Mouse (Mus musculus) stomach, postnatal 0 days (tissue): Measurements from ENCODE around the gene Susd6. TPM values are rescaled to one million over a fixed set of nuclear protein-coding genes. Genes with fewer than 3 reads are reported as not detected.

ENCODE experiments used
- ATAC-seq: fragments of 200-750 bp; cut with Nextera tagmentation; 2 replicates; pipeline ENCODE4 v1.8.0; 2017; ENCODE audit not compliant: low FRiP score, low TSS enrichment
- DNase-seq: peaks from one replicate; pipeline ENCODE4 v3.0.0-alpha.2; 2016; ENCODE audit warnings: low spot score
- H3K27ac ChIP-seq: fragments of 300-500 bp; sonication (generic); replicated peaks from 2 replicates; pipeline ENCODE4 v1.5.1; 2014; ENCODE audit warnings: mild to moderate bottlenecking, control low read depth
- H3K27me3 ChIP-seq: fragments of 300-500 bp; sonication (generic); 2 replicates; pipeline ENCODE4 v1.6.1; 2014; ENCODE audit warnings: low read length; ENCODE audit not compliant: control insufficient read depth, insufficient read depth
- H3K36me3 ChIP-seq: fragments of 300-500 bp; sonication (generic); 2 replicates; pipeline ENCODE4 v1.6.1; 2014; ENCODE audit warnings: low read length, mixed read lengths; ENCODE audit not compliant: control insufficient read depth, insufficient read depth
- H3K4me1 ChIP-seq: fragments of 300-500 bp; sonication (generic); replicated peaks from 2 replicates; pipeline ENCODE4 v1.6.1; 2014; ENCODE audit warnings: antibody characterized with exemption; ENCODE audit not compliant: control insufficient read depth, insufficient read depth
- H3K4me2 ChIP-seq: fragments of 300-500 bp; sonication (generic); replicated peaks from 2 replicates; pipeline ENCODE4 v1.6.1; 2014; ENCODE audit warnings: low read depth, mild to moderate bottlenecking, control low read depth, moderate library complexity
- H3K4me3 ChIP-seq: fragments of 300-500 bp; sonication (generic); 2 replicates; pipeline ENCODE4 v1.5.1; 2014; ENCODE audit warnings: low read depth, low read length, control low read depth
- H3K9ac ChIP-seq: fragments of 300-500 bp; sonication (generic); 2 replicates; pipeline ENCODE4 v1.6.1; 2014; ENCODE audit warnings: mild to moderate bottlenecking, low read length, control low read depth, mixed read lengths
- H3K9me3 ChIP-seq: fragments of 300-500 bp; sonication (generic); 2 replicates; pipeline ENCODE4 v1.6.1; 2016; ENCODE audit warnings: low read length; ENCODE audit not compliant: control insufficient read depth
- CTCF ChIP-seq: IDR thresholded peaks from 2 replicates; pipeline ENCODE4 v1.5.1; 2016; ENCODE audit warnings: antibody characterized with exemption, low read depth, mild to moderate bottlenecking, moderate library complexity
- EP300 ChIP-seq: optimal IDR thresholded peaks from 2 replicates; pipeline ENCODE3; 2016; ENCODE audit warnings: antibody characterized with exemption
- WGBS: fragments of 180-500 bp; shearing (Covaris S2); extraction: QIAGEN DNeasy Blood & Tissue Kit; methylation state at CpG from one replicate; pipeline ENCODE4 v1.1.7; 2014; 5-methylcytosine and 5-hydroxymethylcytosine counted together
- polyA plus RNA-seq: library from polyadenylated mRNA; unstranded; fragments of >200 nt; fragmentation: Nextera tagmentation; extraction: Ambion mirVana; gene quantifications from 2 replicates; pipeline ENCODE4 v1.2.1, GENCODE M21; 2015

Gene Susd6
- polyA plus RNA-seq, 1 experiment from 2014 or later: 12.3 TPM

DNA sequence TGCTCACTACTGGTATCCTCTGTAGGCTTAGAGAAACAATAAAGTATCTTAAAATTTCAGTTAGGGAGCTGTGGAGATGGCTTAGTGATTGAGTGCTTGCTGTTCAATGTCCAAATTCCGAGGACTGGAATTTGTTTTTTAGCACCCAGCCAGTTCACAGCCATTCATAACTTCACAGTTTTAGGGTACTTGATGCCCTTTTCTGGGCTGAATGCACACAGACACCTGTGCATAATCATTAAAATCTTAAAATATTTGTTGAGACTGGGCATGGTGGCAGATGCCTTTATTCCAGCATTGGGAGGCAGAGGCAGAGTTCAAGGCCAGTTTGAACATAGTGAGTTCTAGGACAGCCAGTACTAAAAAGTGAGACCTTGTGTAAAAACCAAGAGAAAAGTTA is 3.2 kb downstream of the Susd6 start:
- no peaks in the 10 kb centered on the region for H3K36me3 ChIP-seq
- H3K4me3 ChIP-seq: no peak overlapping the region
- no peak overlapping the region for H3K4me2 ChIP-seq
- ATAC-seq (no peak), DNase-seq (no peak)
- no peak overlapping the region for H3K27ac ChIP-seq
- H3K9me3 ChIP-seq: no peaks in the 10 kb centered on the region
- TF ChIP-seq EP300 (no peak), CTCF (no peak)
- no peak overlapping the region for H3K9ac ChIP-seq
- WGBS: 74% methylated on average over 1 of the region's 1 CpGs
- no peaks in the 10 kb centered on the region for H3K27me3 ChIP-seq
- peaks cover 3% of the 10 kb centered on the region; the same call in 1 of the 2 replicates for H3K4me1 ChIP-seq

DNA sequence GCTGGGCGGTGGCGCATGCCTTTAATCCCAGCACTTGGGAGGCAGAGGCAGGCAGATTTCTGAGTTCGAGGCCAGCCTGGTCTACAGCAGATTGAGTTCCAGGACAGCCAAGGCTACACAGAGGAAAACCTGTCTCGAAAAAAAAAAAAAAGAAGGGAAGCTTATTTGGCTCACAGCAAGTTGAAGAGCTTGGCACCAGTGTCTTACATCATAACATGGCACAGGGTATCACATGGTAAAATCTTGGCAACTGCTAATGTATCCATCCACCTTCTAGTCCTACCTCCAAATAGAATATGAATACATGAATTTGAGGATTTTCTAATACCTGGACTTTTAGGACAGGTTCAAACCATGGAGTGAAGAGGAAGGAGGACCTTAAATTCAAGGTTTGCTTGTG is 4.2 kb downstream of the Susd6 start:
- H3K27me3 ChIP-seq: no peaks in the 10 kb centered on the region
- DNase-seq (no peak), ATAC-seq (no peak)
- TF ChIP-seq EP300 (no peak), CTCF (no peak)
- H3K27ac ChIP-seq: no peak overlapping the region
- no peaks in the 10 kb centered on the region for H3K9me3 ChIP-seq
- no peak overlapping the region for H3K9ac ChIP-seq
- H3K4me1 ChIP-seq: peaks cover 3% of the 10 kb centered on the region; the same call in 1 of the 2 replicates
- H3K4me3 ChIP-seq: no peak overlapping the region
- 94% methylated on average over 4 of the region's 4 CpGs for WGBS
- no peak overlapping the region for H3K4me2 ChIP-seq
- no peaks in the 10 kb centered on the region for H3K36me3 ChIP-seq

- no peak for DNase-seq
- Histone ChIP-seq H3K27ac (no peak overlapping the region), H3K4me3 (no peak overlapping the region), H3K9ac (no peak overlapping the region), H3K36me3 (no peaks in the 10 kb centered on the region), H3K4me1 (no peaks in the 10 kb centered on the region), H3K9me3 (no peaks in the 10 kb centered on the region), H3K27me3 (no peaks in the 10 kb centered on the region), H3K4me2 (no peak overlapping the region)
- TF ChIP-seq CTCF (no peak), EP300 (no peak)
- ATAC-seq: no peak
- 57% methylated on average over 2 of the region's 2 CpGs for WGBS
Measured at GRCm38 (mm10) chr12:80794935-80795785, 4.8 kb downstream of the Susd6 start.

GRCm38 (mm10) chr12:80798271-80798670 is 8.0 kb downstream of the Susd6 start:
- no peak for TF ChIP-seq CTCF
- TF ChIP-seq EP300: no peak

GRCm38 (mm10) chr12:80800156-80800555 is 9.8 kb downstream of the Susd6 start:
- ATAC-seq: no peak
- 93% methylated on average over 3 of the region's 3 CpGs for WGBS

More at GRCm38 (mm10) chr12:80798271-80798670, 8.0 kb downstream of the Susd6 start:
- Histone ChIP-seq H3K27me3 (no peaks in the 10 kb centered on the region), H3K4me3 (no peak overlapping the region), H3K36me3 (no peaks in the 10 kb centered on the region), H3K27ac (no peak overlapping the region), H3K4me1 (no peaks in the 10 kb centered on the region), H3K9ac (no peak overlapping the region), H3K9me3 (no peaks in the 10 kb centered on the region), H3K4me2 (no peak overlapping the region)
- no peak for DNase-seq
- ATAC-seq: no peak

DNA sequence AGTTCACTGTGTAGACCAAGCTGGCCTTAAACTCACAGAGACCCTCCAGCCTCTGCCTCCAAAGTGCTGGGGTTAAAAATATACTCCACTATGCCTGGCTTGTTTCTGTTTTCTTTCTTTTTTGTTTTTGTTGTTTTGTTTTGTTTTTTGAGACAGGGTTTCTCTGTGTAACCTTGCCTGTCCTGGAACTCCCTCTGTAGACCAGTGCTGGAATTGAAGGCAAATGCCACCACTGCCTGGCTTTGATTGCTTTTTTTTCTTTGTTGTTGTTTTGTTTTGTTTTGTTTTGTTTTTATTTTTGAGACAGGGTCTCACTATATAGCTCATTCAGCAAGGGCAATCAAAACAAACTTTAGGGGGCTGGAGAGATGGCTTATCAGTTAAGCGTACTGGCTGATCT is 11.1 kb downstream of the Susd6 start:
- ATAC-seq (no peak), DNase-seq (no peak)
- Histone ChIP-seq H3K4me2 (no peak overlapping the region), H3K36me3 (no peaks in the 10 kb centered on the region), H3K9ac (no peak overlapping the region), H3K27me3 (no peaks in the 10 kb centered on the region), H3K27ac (no peak overlapping the region), H3K9me3 (no peaks in the 10 kb centered on the region), H3K4me1 (no peaks in the 10 kb centered on the region), H3K4me3 (no peak overlapping the region)
- 100% methylated on average over 1 of the region's 1 CpGs for WGBS
- TF ChIP-seq CTCF: peak; percentile 40
- TF ChIP-seq EP300: no peak

More at GRCm38 (mm10) chr12:80800156-80800555, 9.8 kb downstream of the Susd6 start:
- DNase-seq: no peak
- Histone ChIP-seq H3K9me3 (no peaks in the 10 kb centered on the region), H3K27me3 (no peaks in the 10 kb centered on the region), H3K9ac (no peak overlapping the region), H3K4me3 (no peak overlapping the region), H3K27ac (no peak overlapping the region), H3K4me1 (no peaks in the 10 kb centered on the region), H3K36me3 (no peaks in the 10 kb centered on the region), H3K4me2 (no peak overlapping the region)
- TF ChIP-seq CTCF: no peak
- TF ChIP-seq EP300: no peak
